Mouse (Mus musculus): Measurements from ENCODE around the gene Wrap53. TPM values are rescaled to one million over a fixed set of nuclear protein-coding genes. Genes with fewer than 3 reads are reported as not detected.
"Not testable (repeated sequence)": the region's sequence is repeated elsewhere in the genome, so short reads cannot be mapped to it uniquely, and the experiment has no call there.

The Wrap53 gene
- polyA plus RNA-seq (2014; fragmentation: Nextera tagmentation; extraction: Ambion mirVana): 22.5 and 22.7 TPM in 2 replicates

DNA sequence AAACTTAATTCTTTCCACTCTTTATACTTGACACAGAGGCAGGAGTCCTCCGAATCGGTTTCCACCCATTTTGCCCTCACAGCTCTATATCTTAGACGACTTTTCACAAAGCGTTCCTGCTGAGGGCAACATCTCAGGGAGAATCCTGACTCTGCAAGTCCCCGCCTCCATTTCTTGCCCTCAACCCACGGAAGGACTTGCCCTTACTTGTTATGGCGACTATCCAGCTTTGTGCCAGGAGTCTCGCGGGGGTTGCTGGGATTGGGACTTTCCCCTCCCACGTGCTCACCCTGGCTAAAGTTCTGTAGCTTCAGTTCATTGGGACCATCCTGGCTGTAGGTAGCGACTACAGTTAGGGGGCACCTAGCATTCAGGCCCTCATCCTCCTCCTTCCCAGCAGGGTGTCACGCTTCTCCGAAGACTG is at the start of gene Wrap53, which contains the start of gene Trp53:
Wrap53 (minus strand) TSS at position 165 of the 424 bp plus-strand sequence.
Trp53 (plus strand) TSS at position 269 of the 424 bp plus-strand sequence.
- Histone ChIP-seq H3K27me3 (ENCODE audit: control insufficient read depth, insufficient read depth, low read length) (no peaks in the 10 kb centered on the region), H3K27ac (replicated peaks; ENCODE audit: low read depth, low read length) (peak within 1 kb of the TSS; percentile 94), H3K4me2 (ENCODE audit: low read length) (peak within 1 kb of the TSS; percentile 90), H3K9me3 (ENCODE audit: control insufficient read depth, low read length) (no peaks in the 10 kb centered on the region), H3K9ac (replicated peaks; ENCODE audit: low read length) (peak within 1 kb of the TSS; percentile 77), H3K4me1 (ENCODE audit: control insufficient read depth, insufficient read depth, low read length) (peaks cover 26% of the 10 kb centered on the region), H3K4me3 (replicated peaks; ENCODE audit: low read depth, low read length) (peak within 1 kb of the TSS; percentile 79), H3K36me3 (ENCODE audit: control insufficient read depth, insufficient read depth, low read length) (peaks cover 6% of the 10 kb centered on the region; the same call in 1 of the 2 replicates)
- peak; percentile 96 for DNase-seq
- peak; percentile 62 for ATAC-seq (ENCODE audit: low FRiP score, low TSS enrichment)
- WGBS: 0% methylated on average over 13 of the region's 13 CpGs

- no peaks in the 10 kb centered on the region for H3K27me3 ChIP-seq (ENCODE audit: control insufficient read depth, insufficient read depth, low read length)
- peak; percentile 36 for DNase-seq
- H3K27ac ChIP-seq (replicated peaks; ENCODE audit: low read depth, low read length): no peak overlapping the region
- H3K4me2 ChIP-seq (ENCODE audit: low read length): no peak overlapping the region
- H3K9me3 ChIP-seq (ENCODE audit: control insufficient read depth, low read length): no peaks in the 10 kb centered on the region
- H3K4me1 ChIP-seq (ENCODE audit: control insufficient read depth, insufficient read depth, low read length): peaks cover 14% of the 10 kb centered on the region
- H3K4me3 ChIP-seq (replicated peaks; ENCODE audit: low read depth, low read length): no peak overlapping the region
- 71% methylated on average over 1 of the region's 1 CpGs for WGBS
- no peak for ATAC-seq (ENCODE audit: low FRiP score, low TSS enrichment)
- no peaks in the 10 kb centered on the region for H3K36me3 ChIP-seq (ENCODE audit: control insufficient read depth, insufficient read depth, low read length)
- H3K9ac ChIP-seq (replicated peaks; ENCODE audit: low read length): no peak overlapping the region
These were observed 49.7 kb upstream of the Wrap53 start for GRCm38 (mm10) chr11:69629802-69630201.

GRCm38 (mm10) chr11:69628286-69628685 is 48.2 kb upstream of the Wrap53 start:
- H3K4me2 ChIP-seq (ENCODE audit: low read length): no peak overlapping the region
- H3K4me1 ChIP-seq (ENCODE audit: control insufficient read depth, insufficient read depth, low read length): peaks cover 3% of the 10 kb centered on the region; the same call in 1 of the 2 replicates
- 37% methylated on average over 6 of the region's 6 CpGs for WGBS
- no peaks in the 10 kb centered on the region for H3K9me3 ChIP-seq (ENCODE audit: control insufficient read depth, low read length)
- ATAC-seq (ENCODE audit: low FRiP score, low TSS enrichment): no peak
- H3K9ac ChIP-seq (replicated peaks; ENCODE audit: low read length): no peak overlapping the region
- H3K4me3 ChIP-seq (replicated peaks; ENCODE audit: low read depth, low read length): no peak overlapping the region
- no peaks in the 10 kb centered on the region for H3K36me3 ChIP-seq (ENCODE audit: control insufficient read depth, insufficient read depth, low read length)
- H3K27ac ChIP-seq (replicated peaks; ENCODE audit: low read depth, low read length): no peak overlapping the region
- H3K27me3 ChIP-seq (ENCODE audit: control insufficient read depth, insufficient read depth, low read length): no peaks in the 10 kb centered on the region
- peak; percentile 90 for DNase-seq

GRCm38 (mm10) chr11:69624339-69624738 is 44.3 kb upstream of the Wrap53 start:
- not testable (repeated sequence) for DNase-seq; H3K9ac ChIP-seq (replicated peaks; ENCODE audit: low read length); H3K4me2 ChIP-seq (ENCODE audit: low read length); H3K4me3 ChIP-seq (replicated peaks; ENCODE audit: low read depth, low read length); H3K9me3 ChIP-seq (ENCODE audit: control insufficient read depth, low read length); ATAC-seq (ENCODE audit: low FRiP score, low TSS enrichment); H3K27ac ChIP-seq (replicated peaks; ENCODE audit: low read depth, low read length); H3K36me3 ChIP-seq (ENCODE audit: control insufficient read depth, insufficient read depth, low read length); H3K27me3 ChIP-seq (ENCODE audit: control insufficient read depth, insufficient read depth, low read length)
- WGBS: 80% methylated on average over 2 of the region's 2 CpGs
- H3K4me1 ChIP-seq (ENCODE audit: control insufficient read depth, insufficient read depth, low read length): peaks cover 18% of the 10 kb centered on the region

DNA sequence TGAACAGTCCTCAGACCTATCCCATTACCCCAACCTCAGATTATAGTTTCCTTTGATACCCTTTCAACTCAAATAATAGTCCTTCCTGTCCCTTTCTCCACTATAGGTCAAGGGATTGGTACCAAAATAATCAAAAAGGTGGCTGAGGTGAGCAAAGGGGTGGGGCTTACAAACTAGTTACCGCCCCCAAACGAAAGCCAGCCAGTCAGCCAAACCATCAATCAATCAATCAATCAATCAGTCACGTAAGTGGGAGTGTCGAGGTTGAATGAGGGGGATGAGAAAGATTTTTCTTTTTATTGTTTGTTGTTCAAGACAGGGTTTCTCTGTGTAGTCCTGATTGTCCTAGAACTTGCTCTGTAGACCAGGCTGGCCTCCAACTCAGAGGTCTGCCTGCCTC is 43.0 kb upstream of the Wrap53 start:
- Histone ChIP-seq H3K4me1 (ENCODE audit: control insufficient read depth, insufficient read depth, low read length) (peaks cover 18% of the 10 kb centered on the region), H3K27ac (replicated peaks; ENCODE audit: low read depth, low read length) (no peak overlapping the region), H3K36me3 (ENCODE audit: control insufficient read depth, insufficient read depth, low read length) (no peaks in the 10 kb centered on the region), H3K27me3 (ENCODE audit: control insufficient read depth, insufficient read depth, low read length) (no peaks in the 10 kb centered on the region), H3K9me3 (ENCODE audit: control insufficient read depth, low read length) (no peaks in the 10 kb centered on the region), H3K4me3 (replicated peaks; ENCODE audit: low read depth, low read length) (peak overlapping the region; percentile 42; the same call in 1 of the 2 replicates), H3K9ac (replicated peaks; ENCODE audit: low read length) (peak overlapping the region; percentile 62), H3K4me2 (ENCODE audit: low read length) (peak overlapping the region; percentile 81)
- DNase-seq (no peak), ATAC-seq (ENCODE audit: low FRiP score, low TSS enrichment) (no peak)
- 76% methylated on average over 4 of the region's 4 CpGs for WGBS

DNA sequence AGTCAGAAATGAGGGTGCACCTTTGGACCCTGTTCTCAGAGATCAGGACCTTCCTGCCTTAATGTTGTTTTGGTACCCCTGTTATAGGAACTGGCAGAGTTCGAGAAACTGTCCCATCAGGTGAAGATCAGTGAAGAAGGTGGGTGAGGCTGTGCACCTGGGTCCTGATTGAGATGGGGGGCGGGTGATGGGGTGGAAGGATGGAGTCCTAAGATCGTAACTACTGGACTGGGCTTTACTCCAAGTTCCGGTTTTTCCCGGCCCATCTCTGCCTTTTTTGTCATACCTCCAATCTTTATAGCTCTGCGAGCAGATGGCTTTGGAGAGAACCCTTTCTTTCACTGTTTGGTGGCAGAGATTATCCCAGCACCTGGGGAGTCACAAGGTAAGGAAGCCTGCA is 42.4 kb upstream of the Wrap53 start:
- Histone ChIP-seq H3K9me3 (ENCODE audit: control insufficient read depth, low read length) (no peaks in the 10 kb centered on the region), H3K36me3 (ENCODE audit: control insufficient read depth, insufficient read depth, low read length) (no peaks in the 10 kb centered on the region), H3K4me2 (ENCODE audit: low read length) (peak overlapping the region; percentile 81), H3K4me3 (replicated peaks; ENCODE audit: low read depth, low read length) (peak overlapping the region; percentile 42), H3K27ac (replicated peaks; ENCODE audit: low read depth, low read length) (peak overlapping the region; percentile 74), H3K9ac (replicated peaks; ENCODE audit: low read length) (peak overlapping the region; percentile 62), H3K4me1 (ENCODE audit: control insufficient read depth, insufficient read depth, low read length) (peaks cover 18% of the 10 kb centered on the region), H3K27me3 (ENCODE audit: control insufficient read depth, insufficient read depth, low read length) (no peaks in the 10 kb centered on the region)
- no peak; the same call in 1 of the 2 replicates for ATAC-seq (ENCODE audit: low FRiP score, low TSS enrichment)
- peak; percentile 12 for DNase-seq
- WGBS: 44% methylated on average over 6 of the region's 6 CpGs

DNA sequence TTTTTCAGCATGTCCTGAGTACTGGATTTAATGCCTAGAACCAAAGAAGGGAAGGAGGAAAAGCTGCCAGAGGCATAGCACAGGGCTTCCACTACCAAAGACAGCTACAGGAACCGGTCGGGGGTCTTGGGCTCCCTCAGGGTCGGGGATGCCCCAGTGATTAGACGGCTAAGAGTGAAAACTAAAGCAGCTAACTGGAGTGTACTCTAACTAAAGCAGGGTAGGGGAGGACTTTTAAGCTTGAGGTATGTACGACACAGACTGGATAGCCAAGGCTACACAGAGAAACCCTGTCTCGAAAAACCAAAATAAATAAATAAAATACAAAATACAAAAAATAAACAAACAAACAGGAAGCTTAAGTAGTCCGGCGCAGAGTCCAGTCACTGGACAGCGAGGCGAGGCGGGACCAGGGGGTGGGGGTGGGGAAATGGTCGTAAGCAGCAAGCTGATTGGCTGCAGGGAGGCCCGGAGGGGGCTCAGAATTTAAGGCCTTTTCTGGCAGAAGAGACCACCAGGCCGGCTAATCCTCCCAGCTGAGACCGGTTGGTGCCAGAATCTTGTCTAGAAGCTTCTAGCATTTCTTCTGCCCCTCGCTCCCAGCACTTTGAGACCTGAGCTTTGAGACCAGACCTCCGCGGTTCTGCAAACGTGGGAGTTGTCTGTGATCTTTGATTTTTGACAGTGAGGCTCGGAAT is 41.7 kb upstream of the Wrap53 start, which contains the start of gene Sat2:
Sat2 (plus strand) TSS at position 454 of the 698 bp plus-strand sequence.
- no peaks in the 10 kb centered on the region for H3K36me3 ChIP-seq (ENCODE audit: control insufficient read depth, insufficient read depth, low read length)
- peaks cover 18% of the 10 kb centered on the region for H3K4me1 ChIP-seq (ENCODE audit: control insufficient read depth, insufficient read depth, low read length)
- H3K27ac ChIP-seq (replicated peaks; ENCODE audit: low read depth, low read length): peak within 1 kb of the TSS; percentile 74
- peak within 1 kb of the TSS; percentile 42 for H3K4me3 ChIP-seq (replicated peaks; ENCODE audit: low read depth, low read length)
- DNase-seq (peak; percentile 88), ATAC-seq (ENCODE audit: low FRiP score, low TSS enrichment) (peak; percentile 74; the same call in 1 of the 2 replicates)
- H3K9me3 ChIP-seq (ENCODE audit: control insufficient read depth, low read length): no peaks in the 10 kb centered on the region
- peak within 1 kb of the TSS; percentile 62 for H3K9ac ChIP-seq (replicated peaks; ENCODE audit: low read length)
- no peaks in the 10 kb centered on the region for H3K27me3 ChIP-seq (ENCODE audit: control insufficient read depth, insufficient read depth, low read length)
- under 1% methylated on average over 20 of the region's 20 CpGs for WGBS
- H3K4me2 ChIP-seq (ENCODE audit: low read length): peak within 1 kb of the TSS; percentile 81

GRCm38 (mm10) chr11:69620394-69621081 is 40.5 kb upstream of the Wrap53 start:
- DNase-seq: no peak
- ATAC-seq (ENCODE audit: low FRiP score, low TSS enrichment): no peak
- no peaks in the 10 kb centered on the region for H3K9me3 ChIP-seq (ENCODE audit: control insufficient read depth, low read length)
- H3K4me2 ChIP-seq (ENCODE audit: low read length): no peak overlapping the region
- no peaks in the 10 kb centered on the region for H3K36me3 ChIP-seq (ENCODE audit: control insufficient read depth, insufficient read depth, low read length)
- no peak overlapping the region for H3K9ac ChIP-seq (replicated peaks; ENCODE audit: low read length)
- H3K27me3 ChIP-seq (ENCODE audit: control insufficient read depth, insufficient read depth, low read length): no peaks in the 10 kb centered on the region
- WGBS: 88% methylated on average over 7 of the region's 7 CpGs
- no peak overlapping the region for H3K4me3 ChIP-seq (replicated peaks; ENCODE audit: low read depth, low read length)
- peaks cover 18% of the 10 kb centered on the region for H3K4me1 ChIP-seq (ENCODE audit: control insufficient read depth, insufficient read depth, low read length)
- H3K27ac ChIP-seq (replicated peaks; ENCODE audit: low read depth, low read length): no peak overlapping the region

Measured in midbrain, embryonic 14.5 days (tissue).